Mouse (Mus musculus) bone marrow, adult 2 months (tissue): ENCODE results near the gene Ddx39. TPM values are rescaled to one million over a fixed set of nuclear protein-coding genes. Genes with fewer than 3 reads are reported as not detected.

Source experiments
- H3K27ac ChIP-seq: fragments of 200-500 bp; 2 replicates; pipeline ENCODE4 v1.5.1; 2012; ENCODE audit warnings: low read depth, mild to moderate bottlenecking, control low read depth, inconsistent platforms, low read length; ENCODE audit not compliant: control insufficient read depth, poor library complexity, insufficient read depth
- H3K4me1 ChIP-seq: fragments of 200-500 bp; 2 replicates; pipeline ENCODE4 v1.6.1; 2011; ENCODE audit warnings: low read length; ENCODE audit not compliant: control insufficient read depth, insufficient read depth
- H3K4me3 ChIP-seq: fragments of 200-500 bp; replicated peaks from 2 replicates; pipeline ENCODE3; 2011; ENCODE audit warnings: mild to moderate bottlenecking, low read depth, low read length, control low read depth; ENCODE audit not compliant: control insufficient read depth
- CTCF ChIP-seq: fragments of 200-500 bp; IDR thresholded peaks from 2 replicates; pipeline ENCODE4 v1.5.1; 2011; ENCODE audit warnings: low read length, control low read depth; ENCODE audit not compliant: control insufficient read depth, insufficient read depth
- POLR2A ChIP-seq: fragments of 200-500 bp; IDR thresholded peaks from 2 replicates; pipeline ENCODE4 v1.6.1; 2011; ENCODE audit warnings: low read depth, mild to moderate bottlenecking, control low read depth, low read length, borderline replicate concordance; ENCODE audit not compliant: control insufficient read depth
- WGBS: fragments of 180-500 bp; shearing (Covaris S2); methylation state at CpG from one replicate; pipeline ENCODE4 v1.1.7; 2018; 5-methylcytosine and 5-hydroxymethylcytosine counted together
- polyA plus RNA-seq: library from polyadenylated mRNA; stranded (reverse); fragments of >200 nt; gene quantifications from 2 replicates; pipeline ENCODE4 v1.2.4, GENCODE M21; 2011; ENCODE audit warnings: low replicate concordance; ENCODE audit not compliant: missing spikeins, insufficient read depth, insufficient read length

The Ddx39 gene
- polyA plus RNA-seq, 1 experiment: 81.0 TPM

GRCm38 (mm10) chr8:83695351-83696106, 19.4 kb upstream of the Ddx39 start:
- Histone ChIP-seq H3K4me1 (peaks cover 17% of the 10 kb centered on the region), H3K27ac (peak overlapping the region; percentile 73; the same call in 1 of the 2 replicates), H3K4me3 (no peak overlapping the region)
- WGBS: 49% methylated on average over 9 of the region's 17 CpGs
- no peak for TF ChIP-seq CTCF
- no peak for TF ChIP-seq POLR2A

DNA sequence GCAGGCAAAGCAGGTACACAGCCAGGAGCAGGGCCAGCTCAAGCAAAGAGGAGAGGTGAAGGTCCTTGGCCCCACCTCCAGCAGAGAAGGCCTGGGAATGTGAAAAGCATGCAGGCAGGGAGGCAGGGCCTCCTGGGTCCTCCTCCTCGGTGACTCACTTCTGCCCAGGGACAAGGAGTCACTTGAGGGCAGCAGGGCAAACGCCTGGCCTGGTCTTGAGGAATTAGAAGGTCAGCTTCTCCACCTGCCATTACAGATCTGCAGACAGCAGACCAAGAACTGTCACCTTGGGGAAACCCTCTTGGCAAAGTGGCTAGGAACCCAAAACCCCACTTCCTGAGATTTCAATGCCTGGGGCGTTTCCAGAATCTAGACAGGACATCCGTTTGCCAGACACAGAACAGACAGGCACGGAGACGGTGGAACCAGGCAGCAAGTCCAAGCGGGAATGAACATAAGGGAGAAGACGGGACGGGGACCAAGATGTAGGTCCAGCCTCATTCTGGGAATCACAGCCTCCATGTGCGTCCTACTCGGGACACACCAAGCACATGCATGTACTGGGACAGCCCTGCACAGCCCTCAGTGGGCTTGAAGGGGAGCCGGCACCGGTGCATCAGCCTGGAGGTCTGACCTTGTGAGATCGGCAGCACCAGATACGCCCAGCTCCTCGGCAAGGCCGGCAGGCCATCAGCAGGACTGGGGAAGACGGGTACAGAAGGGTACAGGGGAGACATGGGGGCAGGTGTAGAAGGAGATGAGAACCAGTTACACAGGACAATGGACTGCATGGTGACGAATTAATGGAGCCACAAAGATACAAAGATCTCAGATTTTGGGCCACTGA, 17.4 kb upstream of the Ddx39 start:
- WGBS: 11% methylated on average over 19 of the region's 19 CpGs
- peak overlapping the region; percentile 98 for H3K27ac ChIP-seq
- TF ChIP-seq CTCF (no peak), POLR2A (no peak)

GRCm38 (mm10) chr8:83698291-83698660, 16.7 kb upstream of the Ddx39 start:
- Histone ChIP-seq H3K4me3 (peak overlapping the region; percentile 92), H3K27ac (peak overlapping the region; percentile 98), H3K4me1 (peaks cover 17% of the 10 kb centered on the region)
- WGBS: under 1% methylated on average over 15 of the region's 15 CpGs
- TF ChIP-seq POLR2A (peak; percentile 42; the same call in 1 of the 2 replicates), CTCF (0 out of 2 replicates have a peak, but pooled peaks have one; percentile 1)

More for the DNA sequence above, 17.4 kb upstream of the Ddx39 start:
- Histone ChIP-seq H3K4me1 (peaks cover 17% of the 10 kb centered on the region), H3K4me3 (peak overlapping the region; percentile 92)

- Histone ChIP-seq H3K27ac (peak within 1 kb of the TSS; percentile 98), H3K4me1 (peaks cover 17% of the 10 kb centered on the region), H3K4me3 (peak within 1 kb of the TSS; percentile 92)
- TF ChIP-seq CTCF (no peak), POLR2A (peak; percentile 69; the same call in 1 of the 2 replicates)
- WGBS: under 1% methylated on average over 85 of the region's 85 CpGs
Measured at GRCm38 (mm10) chr8:83698661-83699453, 16.1 kb upstream of the Ddx39 start, which contains the start of gene Pkn1. TSS of gene Pkn1 (minus strand) at chr8:83699179.

DNA sequence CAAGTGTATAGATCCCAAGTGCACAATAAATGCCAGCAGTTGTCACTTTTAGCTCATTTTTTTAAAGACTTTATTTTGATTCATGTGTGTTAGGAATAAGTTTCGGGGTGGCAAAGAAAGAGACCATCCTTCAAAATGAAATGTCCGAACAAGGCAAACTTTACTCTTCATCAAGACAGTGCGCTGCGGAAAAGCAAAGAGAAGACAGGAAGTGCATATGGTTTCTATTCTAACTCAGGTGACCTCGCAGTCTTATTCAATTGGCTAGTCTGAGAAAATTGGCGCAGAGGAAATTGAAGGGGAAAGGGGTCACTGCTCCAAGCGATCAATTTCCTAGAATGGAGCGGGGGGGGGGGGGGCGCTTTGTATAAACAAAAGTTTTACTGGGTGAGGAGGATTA, 15.4 kb upstream of the Ddx39 start:
- H3K27ac ChIP-seq: peak overlapping the region; percentile 95
- WGBS: 4% methylated on average over 9 of the region's 9 CpGs
- H3K4me3 ChIP-seq: peak overlapping the region; percentile 89
- TF ChIP-seq POLR2A (no peak), CTCF (no peak)
- H3K4me1 ChIP-seq: peaks cover 13% of the 10 kb centered on the region

GRCm38 (mm10) chr8:83700423-83701085, 14.4 kb upstream of the Ddx39 start:
- H3K4me1 ChIP-seq: peaks cover 7% of the 10 kb centered on the region; the same call in 1 of the 2 replicates
- no peak overlapping the region for H3K27ac ChIP-seq
- WGBS: 52% methylated on average over 9 of the region's 9 CpGs
- H3K4me3 ChIP-seq: no peak overlapping the region
- no peak for TF ChIP-seq POLR2A
- TF ChIP-seq CTCF: no peak

DNA sequence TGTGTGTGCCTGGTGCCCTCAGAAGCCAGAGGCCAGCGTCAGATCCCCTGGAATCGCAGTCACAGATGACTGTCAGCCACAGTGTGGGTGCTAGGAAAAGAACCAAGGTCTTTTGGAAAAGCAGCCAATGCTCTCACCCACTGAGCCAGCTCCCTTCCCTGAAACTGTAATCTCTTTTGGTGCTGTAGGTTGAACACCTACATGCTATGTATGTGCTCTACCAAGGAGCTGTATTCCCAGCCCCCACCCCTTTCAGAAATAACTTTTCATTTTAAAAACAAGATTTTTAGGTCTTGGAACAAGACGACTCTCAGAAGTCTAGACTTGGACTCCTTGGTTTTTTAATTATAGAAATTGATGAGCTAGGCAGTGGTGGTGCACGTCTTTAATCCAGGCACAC, 11.6 kb upstream of the Ddx39 start:
- WGBS: 87% methylated on average over 4 of the region's 4 CpGs
- Histone ChIP-seq H3K4me1 (peaks cover 1% of the 10 kb centered on the region; the same call in 1 of the 2 replicates), H3K4me3 (no peak overlapping the region), H3K27ac (no peak overlapping the region)
- TF ChIP-seq CTCF (no peak), POLR2A (no peak)
